Mouse (Mus musculus) MN1 (cell line): ENCODE measurements around the gene Cdkn1b.
A peak's percentile ranks its signal among the peaks of the same experiment; 100 is the strongest.

Experiments used
- DNase-seq: peaks from one replicate; pipeline ENCODE4 v3.0.0-alpha.2; 2016; ENCODE audit warnings: low spot score

Gene Cdkn1b

GRCm38 (mm10) chr6:134929926-134930325 lies 9.7 kb downstream of the Cdkn1b start:
- peak; percentile 16 for DNase-seq

GRCm38 (mm10) chr6:134930383-134930782 lies 10.2 kb downstream of the Cdkn1b start:
- DNase-seq: no peak

DNA sequence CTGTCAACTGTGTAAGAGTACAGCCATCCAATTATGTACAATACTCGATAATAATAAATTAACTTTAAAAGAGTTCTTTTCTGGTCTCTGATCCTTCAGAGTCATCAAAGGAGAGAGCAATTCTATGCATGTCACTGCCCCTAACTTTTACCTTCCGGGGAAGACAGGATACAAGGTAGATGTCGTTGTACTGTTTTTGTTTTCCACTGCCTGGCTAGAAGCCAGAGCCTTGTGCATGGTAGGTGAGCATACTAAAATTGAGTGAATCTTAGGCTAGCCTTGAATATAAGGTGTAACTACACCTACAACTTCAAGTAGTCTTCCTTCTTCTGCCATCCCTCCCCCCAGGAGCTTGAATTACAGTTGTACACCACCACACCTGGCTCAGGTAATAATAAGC lies 10.9 kb downstream of the Cdkn1b start:
- DNase-seq: no peak

DNA sequence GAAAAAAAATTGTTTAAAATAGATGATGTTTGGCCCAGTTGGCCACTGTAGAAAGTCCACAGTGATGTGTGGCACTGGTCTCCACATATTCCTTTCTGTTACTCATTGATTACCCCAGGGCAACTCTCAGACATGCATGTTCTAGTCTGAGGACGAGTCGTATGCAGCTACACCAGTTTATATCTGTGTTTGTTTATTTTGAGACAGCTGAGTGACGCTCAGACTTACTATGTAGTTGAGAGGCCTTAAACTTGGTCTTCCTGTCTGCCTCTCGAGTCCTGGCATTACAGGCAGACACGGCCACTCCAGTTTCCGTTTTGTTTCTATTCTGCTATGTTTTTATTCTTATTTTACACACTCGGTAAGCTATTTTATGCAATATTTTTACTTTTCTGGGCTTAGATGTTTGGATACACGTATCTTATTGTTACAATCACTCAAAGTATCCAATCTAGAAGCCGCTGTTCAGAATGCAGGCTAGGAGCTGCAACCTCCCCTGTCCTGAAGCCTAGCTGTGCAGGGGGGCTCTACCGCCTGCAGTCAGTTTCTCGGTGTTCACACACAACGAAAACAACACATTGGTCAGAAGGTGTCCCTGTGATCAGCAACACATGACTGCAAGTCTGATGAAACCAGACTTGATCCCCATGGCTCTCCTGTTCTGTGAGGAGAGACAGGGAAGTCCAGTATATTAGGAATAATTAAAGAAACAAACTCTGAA lies 12.4 kb downstream of the Cdkn1b start:
- DNase-seq: peak; percentile 14

DNA sequence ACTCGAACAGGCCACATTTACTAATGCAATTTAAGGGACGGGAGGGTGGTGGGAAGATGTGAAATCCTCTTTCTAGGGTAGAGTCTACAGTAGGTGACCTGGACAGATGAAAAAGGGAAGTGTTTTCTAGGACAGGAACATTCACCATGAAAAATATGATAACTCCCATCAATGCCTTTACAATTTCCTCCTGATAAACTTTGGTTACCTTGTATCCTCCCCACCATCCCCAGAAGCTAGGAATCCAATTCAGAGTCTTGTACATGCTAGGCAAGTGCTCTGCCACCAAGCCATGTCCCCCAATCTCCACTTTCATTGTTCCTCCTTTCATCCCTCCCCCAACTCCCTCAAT lies 13.0 kb downstream of the Cdkn1b start:
- DNase-seq: no peak

DNA sequence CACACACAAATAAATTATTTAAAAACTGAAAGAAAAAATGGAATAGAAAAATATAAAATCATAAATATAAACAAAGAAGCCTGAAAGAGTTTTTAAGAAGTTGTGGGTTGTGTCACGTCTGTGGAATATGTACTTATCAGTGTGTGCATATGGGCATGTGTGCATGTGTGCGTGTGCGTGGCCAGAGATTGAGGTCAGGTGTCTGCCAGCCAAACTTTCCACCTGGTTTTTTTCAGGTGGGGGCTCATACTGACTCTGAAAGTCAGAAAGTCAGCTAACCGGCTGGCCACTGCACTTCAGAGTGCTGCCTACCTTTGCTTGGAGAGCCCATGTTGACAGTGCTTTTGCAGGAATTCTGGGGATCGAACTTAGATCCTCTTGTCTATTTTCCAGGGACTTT lies 14.1 kb downstream of the Cdkn1b start:
- no peak for DNase-seq

DNA sequence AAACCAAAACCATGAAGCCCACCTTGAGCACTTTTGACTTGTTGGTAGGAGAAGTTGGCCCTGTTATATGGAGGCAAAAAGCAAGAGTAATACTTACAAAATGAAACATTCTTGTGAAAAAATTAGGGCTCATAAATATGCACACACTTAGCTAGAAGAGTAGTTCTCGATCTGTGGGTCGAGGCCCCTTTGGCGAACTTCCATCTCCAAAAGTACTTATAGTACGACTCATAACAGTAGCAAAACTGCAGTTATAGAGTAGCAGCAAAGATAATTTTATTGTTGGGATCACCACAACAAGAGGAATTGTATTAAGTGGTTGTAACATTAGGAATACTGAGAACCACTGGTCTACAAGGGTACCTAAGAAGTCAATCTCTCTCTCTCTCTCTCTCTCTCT lies 19.6 kb downstream of the Cdkn1b start:
- DNase-seq: no peak

DNA sequence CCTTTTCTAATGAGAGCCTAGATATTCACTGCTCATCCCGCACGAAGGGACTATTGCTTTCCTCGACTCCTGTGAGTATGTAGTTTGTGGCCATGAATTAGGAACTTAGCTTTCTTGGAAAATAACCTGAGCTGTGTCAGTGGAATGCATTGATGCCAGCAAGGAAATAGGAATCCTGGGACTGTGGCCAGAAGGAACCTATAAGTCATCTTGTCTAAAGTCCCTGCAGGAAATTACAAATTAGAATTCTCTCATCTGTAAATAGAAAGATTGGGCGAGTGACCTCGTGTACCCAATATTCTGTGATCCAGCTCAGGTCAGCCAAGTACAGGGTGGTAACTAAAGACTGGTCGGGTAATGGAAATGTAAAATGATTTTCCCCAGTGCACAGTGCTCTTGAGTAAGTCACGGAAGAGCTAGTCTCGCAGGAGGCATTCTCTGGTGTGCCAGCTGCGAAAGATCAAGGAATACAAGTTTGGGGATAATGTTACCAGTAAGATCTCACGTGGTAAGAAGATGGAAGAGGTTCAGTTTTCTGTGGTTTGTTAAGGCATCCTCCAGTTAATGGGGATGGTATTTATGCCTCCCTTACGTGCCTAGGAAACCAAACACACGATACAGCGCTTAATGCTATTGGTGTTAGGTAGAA lies 23.7 kb downstream of the Cdkn1b start:
- DNase-seq: no peak

- no peak for DNase-seq
Observed at GRCm38 (mm10) chr6:134946054-134946453, 25.9 kb downstream of the Cdkn1b start.

DNA sequence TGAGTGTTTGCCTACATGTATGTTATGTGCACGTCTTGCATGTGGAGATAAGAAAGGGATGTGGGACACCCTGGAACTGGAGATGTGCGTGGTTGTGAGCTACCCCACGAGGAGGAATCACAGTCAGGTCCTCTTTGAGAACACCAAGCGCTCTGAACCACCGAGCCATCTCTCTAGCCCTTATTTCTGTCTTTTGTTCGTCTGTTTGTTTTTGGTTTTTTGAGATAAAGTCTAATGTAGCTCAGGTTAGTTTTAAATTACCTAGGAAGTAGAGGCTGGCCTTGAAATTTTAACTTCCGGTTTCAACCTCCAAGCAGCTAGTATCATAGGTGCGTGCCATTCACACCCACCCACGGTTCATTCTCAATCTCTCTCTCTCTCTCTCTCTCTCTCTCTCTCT lies 26.7 kb downstream of the Cdkn1b start:
- DNase-seq: no peak

DNA sequence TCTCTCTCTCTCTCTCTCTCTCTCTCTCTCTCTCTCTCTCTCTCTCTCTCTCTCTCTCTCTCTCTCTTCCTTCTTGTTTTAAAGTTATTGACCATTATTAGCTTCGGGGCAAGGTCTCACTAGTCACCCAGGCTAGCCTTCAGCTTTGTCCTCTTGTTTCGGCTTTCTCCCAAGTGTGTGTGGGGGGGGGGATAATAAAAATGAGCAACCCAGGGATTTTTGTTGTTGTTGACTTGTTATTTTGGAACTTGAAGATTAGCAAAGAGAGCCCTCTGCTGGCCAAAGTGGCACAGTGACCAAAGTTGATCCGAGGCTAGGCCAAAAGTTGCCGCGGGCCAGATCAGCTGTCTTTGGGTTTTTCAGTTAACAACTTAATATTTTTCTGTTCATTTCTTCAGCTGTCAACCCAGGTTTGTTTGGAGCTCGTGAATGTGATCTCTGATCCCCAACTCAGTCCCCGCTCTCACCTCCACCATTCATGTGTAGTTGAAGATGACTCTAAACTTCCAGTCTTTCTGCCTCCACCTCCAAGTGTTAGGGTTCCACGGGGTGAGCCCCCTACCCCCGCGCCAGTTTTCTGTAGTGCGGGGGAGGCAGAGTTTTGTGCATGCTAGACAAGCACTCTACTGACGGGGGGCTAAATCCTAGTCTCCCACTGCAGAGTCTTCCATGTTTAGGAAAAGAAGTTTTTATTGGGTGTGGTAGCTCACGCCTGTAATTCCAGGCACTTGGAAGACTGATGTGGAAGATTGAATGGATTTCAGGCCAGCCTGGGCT lies 27.3 kb downstream of the Cdkn1b start:
- peak; percentile 76 for DNase-seq

GRCm38 (mm10) chr6:134948522-134949061 lies 28.4 kb downstream of the Cdkn1b start:
- DNase-seq: no peak

DNA sequence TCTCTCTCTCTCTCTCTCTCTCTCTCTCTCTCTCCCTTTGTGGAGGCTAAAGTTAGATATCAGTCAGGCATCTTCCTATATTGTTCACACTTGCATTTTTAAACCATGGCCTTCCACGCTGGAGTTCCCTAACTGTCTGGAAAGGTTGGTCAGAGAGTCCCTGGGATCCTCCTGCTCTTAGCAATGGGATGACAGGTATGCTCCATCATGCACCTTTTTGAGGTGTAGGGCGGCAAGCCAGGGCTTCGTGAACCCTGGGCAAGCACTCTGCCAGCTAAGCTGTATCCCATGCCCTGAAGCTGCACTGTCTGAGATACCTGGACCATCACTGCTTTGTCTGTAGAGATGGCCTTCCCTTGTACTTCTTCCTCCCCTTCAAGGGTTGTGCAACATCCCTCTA lies 29.0 kb downstream of the Cdkn1b start:
- DNase-seq: no peak

- DNase-seq: no peak
Observed at GRCm38 (mm10) chr6:134951364-134951763, 31.2 kb downstream of the Cdkn1b start.

DNA sequence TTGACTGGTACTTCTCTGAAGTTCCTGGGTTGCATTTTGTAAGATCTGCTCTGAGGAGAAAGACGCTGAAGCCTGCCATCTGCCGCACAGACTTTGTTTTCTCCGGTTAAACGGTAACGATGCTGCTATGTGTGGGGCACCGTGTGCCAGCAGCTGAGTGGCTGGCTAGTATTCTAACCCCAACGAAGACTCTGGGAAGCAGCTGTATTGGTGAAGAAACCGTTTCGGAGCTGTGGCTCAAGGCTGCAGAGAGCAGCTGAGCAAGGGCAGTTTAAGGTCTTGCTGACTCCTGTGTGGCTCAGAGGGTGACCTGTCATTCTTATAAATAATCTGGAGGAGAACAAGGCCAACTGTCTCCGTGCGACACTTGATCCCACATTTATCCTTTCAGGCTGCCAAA lies 33.8 kb downstream of the Cdkn1b start:
- no peak for DNase-seq

DNA sequence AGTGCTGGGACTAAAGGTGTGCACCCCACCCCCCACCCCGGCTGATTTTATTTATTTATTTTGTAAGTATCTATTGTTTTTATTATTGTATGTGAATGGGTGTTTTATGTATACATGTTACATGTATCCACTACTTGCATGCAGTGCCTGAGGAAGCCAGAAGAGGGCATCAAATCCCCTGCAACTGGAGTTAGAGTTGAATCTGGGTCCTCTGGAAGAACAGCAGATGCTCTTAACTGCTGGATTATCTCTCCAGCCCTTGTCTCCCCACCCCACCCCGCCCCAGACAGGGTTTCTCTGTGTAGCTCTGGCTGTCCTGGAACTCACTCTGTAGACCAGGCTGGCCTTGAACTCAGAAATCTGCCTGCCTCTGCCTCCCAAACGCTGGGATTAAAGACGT lies 36.2 kb downstream of the Cdkn1b start:
- no peak for DNase-seq

GRCm38 (mm10) chr6:134961286-134961685 lies 41.1 kb downstream of the Cdkn1b start:
- no peak for DNase-seq

- DNase-seq: no peak
Observed at GRCm38 (mm10) chr6:134961858-134962517, 41.8 kb downstream of the Cdkn1b start.

DNA sequence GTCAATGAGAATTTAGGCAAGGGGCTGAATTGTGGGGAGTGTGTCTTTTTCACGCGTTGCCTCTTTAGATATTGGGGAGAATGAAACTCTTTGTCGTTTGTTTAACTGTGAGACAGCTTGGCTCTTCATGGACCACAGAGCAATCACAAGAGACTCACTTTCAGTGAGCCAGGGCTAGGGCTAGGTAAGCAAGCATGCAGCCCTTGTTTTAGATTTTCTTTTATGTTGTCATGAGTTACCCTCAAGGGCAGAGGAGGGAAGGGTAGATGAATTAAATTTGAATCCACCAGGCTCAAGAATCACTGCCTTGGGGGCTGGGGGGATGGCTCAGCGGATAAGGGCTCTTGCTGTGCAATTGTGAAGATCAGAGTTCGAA lies 42.3 kb downstream of the Cdkn1b start:
- no peak for DNase-seq

- no peak for DNase-seq
Observed at GRCm38 (mm10) chr6:134963910-134964309, 43.7 kb downstream of the Cdkn1b start.

DNA sequence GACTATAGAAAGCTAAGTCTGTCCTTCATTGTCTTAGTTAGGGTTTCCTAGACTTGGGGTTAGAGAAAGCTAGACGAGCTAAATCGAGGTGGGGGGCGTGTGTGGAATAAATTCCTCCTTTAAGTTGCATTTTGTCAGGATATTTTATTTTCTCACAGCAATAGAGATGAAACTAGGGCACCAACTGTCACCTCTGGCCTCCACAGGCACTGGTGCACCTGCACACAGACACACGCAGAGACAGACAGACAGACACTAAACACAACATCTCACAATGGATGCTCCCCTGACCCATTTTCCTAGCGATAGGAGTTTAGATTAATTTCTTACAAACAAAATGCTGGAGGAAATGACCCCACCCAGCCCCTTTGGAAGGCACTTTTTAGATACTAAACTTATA lies 46.5 kb downstream of the Cdkn1b start:
- no peak for DNase-seq

- DNase-seq: no peak
Observed at GRCm38 (mm10) chr6:134968326-134968725, 48.1 kb downstream of the Cdkn1b start.
